Mouse (Mus musculus) ZHBTc4 (cell line): ENCODE results near the gene Ppfibp1.

ENCODE experiments used
- DNase-seq: peaks from one replicate; pipeline ENCODE4 v3.0.0-alpha.2; 2011; ENCODE audit warnings: low read depth, low spot score

Gene Ppfibp1

DNA sequence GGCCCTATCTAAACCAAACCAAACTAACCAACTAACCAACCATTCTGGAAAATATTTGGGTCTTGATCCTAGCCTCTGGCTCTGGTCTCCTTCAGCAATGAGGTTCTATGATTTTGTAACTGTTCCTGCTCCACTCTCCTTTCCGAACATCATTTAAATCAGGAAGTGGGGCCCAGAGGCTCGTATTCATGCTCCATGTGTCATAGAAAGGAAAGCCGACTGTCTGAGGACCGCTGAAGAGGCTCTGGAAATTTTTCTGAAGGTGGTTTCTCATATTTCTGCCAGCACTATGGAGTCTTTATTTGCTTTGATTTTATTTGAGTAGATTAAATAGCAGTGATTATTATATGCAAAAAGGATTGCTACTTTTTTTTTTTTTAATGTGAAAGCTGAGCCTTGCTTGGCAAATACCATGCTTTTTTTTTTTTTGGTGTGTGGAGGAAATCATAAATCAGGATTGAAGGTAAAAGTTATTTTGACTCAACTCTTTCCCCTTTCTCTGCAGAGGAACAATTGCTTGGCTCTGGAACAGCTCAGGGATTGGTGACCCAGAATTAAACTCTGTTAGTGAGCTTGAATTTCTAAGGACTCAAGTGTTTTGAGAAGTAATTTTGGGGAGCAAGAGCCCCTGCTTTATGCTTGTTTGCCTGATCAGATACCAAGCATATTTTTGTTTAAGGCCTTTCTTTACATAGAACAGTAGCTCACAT lies 25.4 kb downstream of the Ppfibp1 start:
- no peak for DNase-seq

DNA sequence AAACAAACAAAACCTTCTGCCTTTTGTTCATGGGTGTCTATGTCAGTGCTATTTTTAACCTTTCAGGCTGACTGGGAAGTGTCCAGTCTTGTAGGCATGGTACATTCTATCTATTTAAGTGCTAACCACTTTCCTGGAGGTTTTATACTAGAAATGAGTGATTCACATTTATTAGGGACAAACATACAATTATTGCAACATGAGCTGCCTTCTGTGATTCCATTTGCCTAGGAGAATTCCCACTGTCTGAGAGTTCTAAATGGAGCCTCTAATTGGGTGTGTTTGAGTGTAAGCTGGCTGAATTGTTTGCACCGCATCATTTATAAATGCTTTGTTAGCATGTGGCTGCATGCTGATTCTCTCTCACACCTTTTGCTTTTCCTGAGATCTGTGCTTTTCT lies 27.5 kb downstream of the Ppfibp1 start:
- no peak for DNase-seq

GRCm38 (mm10) chr6:146917396-146917795 lies 29.1 kb downstream of the Ppfibp1 start:
- no peak for DNase-seq

- DNase-seq, result no peak
These were observed 30.1 kb downstream of the Ppfibp1 start for GRCm38 (mm10) chr6:146918341-146918740.

DNA sequence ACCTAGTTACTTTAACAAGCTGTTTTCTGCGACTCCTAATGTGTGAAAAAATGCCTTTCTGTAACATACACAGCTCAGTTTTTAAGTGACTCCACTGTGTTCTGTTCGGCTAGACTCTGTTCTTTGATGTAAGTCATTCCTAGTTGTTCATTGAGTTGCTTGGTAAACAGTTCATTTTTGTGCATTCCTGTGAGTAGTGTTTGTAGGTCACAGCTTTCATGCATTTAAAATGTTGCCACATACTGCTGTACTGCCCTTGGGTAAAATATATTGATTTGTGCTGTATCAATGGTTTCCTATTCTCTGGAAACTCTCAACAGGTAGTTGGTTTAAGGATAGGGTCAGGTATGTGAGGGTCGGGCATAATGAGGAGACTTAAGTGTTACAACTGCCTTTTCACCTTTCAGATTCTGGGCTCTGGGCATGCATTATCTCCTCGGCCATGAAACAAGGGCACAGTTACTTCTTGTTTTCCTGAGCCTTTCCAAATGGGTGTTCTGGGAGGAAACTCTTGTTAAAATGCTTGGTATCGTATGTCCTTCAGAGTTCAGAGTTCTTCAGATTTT lies 38.2 kb downstream of the Ppfibp1 start:
- no peak for DNase-seq

- no peak for DNase-seq
These were observed 39.8 kb downstream of the Ppfibp1 start for GRCm38 (mm10) chr6:146928108-146928507.

- no peak for DNase-seq
These were observed 40.7 kb downstream of the Ppfibp1 start for GRCm38 (mm10) chr6:146929031-146929430.

DNA sequence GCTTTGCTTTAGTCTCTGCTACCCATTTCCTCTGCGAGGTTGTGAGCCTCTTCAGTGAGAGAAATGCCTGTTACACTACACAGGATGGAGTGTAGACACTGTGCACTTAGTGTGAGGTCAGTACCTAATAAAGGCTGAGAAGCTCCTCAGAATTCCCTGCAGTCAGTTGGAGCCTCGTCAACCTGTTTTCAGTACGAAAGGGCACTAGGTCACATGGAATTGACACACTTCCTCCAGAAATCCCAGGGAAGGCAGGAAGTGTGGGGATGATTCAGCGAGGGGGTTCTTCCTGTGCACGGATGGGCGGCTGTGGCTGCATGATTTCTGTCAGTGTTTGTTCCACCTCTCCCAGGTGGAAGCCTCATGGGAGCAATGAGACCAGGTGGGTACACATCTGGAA lies 44.8 kb downstream of the Ppfibp1 start:
- DNase-seq, result no peak

DNA sequence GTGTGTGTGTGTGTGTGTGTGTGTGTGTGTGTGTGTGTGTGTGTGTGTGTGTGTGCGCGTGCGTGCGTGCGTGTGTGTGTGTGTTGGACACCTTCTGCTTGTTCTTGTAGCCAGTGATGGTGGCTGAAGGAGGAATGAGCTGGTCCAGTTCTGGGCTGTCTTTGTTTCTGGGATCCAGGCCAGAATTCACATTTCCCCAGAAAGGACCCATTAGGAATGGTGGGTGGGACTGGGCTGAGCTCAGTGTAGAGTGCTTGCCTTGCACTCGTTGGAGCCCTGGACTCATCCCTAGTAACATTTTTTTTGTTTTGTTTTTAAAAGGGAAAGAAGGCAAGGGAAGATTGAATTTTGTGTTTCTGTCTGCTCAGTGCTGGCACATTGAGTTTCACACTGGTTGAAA lies 47.7 kb downstream of the Ppfibp1 start:
- DNase-seq, result no peak

- no peak for DNase-seq
These were observed 50.7 kb downstream of the Ppfibp1 start for GRCm38 (mm10) chr6:146939026-146939425.

GRCm38 (mm10) chr6:146941505-146942275 lies 53.4 kb downstream of the Ppfibp1 start:
- DNase-seq, result no peak

DNA sequence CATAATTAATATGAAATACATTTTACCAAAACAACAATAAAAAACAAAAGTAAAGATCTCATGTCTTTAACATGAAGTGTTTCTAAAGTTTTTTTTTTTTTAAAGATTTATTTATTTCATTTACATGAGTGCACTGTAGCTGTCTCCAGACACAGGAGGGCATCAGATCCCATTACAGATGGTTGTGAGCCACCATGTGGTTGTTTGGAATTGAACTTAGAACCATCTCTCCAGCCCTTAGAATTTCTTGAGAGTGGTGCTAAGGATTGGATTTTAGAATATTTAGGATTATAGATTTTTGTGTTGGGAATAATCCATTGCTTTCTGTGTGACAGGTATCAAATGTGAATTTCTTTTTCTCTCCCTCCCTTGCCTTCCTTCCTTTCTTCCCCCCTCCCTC lies 55.7 kb downstream of the Ppfibp1 start:
- DNase-seq, result no peak

- DNase-seq, result no peak
These were observed 56.5 kb downstream of the Ppfibp1 start for GRCm38 (mm10) chr6:146944830-146945229.

DNA sequence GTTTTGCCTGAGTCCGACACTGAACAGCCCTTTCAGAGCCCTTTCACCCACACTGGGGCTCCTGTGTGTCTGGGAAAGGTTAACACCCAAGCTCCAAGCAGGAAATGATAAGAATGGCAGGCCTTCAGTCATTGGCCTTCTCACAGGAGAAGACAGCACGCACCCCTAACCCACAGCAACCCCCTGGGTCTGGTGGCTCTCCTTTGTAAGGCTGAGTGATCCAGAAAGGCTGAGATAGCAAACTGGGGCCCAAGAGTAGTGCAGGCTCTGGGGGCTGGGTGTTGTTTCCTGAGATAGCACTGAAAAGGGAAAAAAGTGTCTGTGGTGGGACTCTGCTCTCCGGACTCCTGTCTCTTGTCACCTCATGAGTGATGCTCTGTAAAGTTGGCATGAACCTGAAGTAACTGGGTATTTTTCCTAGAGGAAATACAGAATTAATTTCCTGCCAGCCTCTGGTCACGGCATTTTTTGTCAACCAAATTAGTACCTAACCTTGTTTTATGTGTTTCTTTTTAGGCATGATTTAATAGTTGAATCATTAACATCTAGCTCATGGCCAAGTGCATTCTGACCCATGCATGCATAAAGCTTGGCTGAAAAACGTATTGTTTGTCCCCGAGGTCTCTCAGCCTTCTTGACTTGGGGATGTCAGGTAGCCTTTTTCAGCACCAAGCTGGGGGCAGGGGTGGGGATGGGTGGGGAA lies 58.2 kb downstream of the Ppfibp1 start:
- DNase-seq, result no peak

DNA sequence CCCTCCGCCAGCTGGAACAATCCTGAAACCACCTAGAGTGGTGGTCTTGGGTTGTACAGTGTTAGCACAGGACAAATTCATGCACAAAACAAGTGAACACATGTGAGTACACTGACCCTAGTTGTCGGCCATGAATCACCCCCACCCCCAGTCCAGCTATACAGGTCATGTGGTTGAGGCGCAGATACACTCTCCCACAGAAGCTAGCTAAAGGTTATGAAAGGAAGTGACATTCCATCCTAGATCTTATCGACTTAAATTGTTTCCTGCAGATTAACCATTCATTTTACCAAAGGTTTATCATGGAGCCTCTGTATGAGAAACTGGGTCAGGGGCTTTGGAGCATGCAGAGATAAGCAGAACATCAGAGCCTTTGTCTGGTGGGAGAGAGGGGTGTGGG lies 58.9 kb downstream of the Ppfibp1 start:
- DNase-seq, result no peak

DNA sequence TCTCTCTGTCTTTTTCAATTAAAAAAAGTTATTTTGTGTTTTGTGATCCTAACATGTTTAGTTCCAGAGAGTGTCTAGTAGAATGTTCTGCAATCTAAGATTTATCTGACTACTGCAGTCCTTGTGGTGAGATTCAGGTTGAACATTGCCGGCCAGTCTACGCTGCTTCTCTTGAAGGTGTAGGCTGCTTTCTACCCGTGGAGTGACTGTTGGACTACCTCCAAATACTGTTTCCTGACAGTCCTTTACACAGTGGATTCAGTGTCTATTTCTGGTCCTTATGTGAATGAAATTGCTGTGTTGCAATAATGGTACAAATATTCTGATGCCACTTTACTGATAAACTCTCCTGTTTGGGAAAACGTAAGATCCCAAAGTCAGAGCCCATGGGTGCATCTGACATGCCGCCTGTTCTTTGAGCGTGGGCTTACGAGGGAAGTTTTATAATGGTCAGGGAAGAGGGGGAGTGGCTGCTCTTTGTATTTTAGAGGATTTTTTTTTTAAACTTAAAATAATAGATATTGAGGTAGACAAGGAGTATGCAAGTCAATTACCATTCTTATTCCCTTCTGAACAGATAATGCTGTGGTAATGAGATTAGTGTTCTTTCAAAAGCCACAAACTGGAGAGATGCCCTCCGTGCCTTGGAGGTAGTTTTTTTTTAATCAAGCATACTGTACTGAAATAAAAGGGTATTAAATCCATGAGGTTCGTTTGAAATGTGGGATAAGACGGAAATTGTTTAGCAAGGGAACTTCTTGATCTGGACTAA lies 61.6 kb downstream of the Ppfibp1 start:
- DNase-seq, result no peak

GRCm38 (mm10) chr6:146950454-146950832 lies 62.2 kb downstream of the Ppfibp1 start:
- DNase-seq, result no peak

DNA sequence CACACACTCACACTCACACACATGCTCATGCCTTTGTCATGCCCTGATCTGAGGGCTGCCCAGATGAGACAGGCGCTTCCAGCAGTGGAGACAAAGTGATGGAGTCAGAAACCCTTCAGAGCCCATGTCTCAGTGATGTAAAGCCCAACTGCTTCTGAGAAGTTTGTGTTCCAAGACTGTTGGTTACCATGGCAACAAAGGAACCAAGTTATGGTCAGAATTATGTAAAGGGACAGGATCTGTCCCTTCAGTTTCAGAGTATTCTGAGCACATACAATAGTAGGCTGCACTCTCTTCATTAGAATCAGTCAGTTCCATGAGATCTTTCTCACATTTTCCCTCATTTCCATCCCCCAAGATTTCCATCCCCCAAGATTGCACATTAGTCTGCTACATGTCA lies 66.0 kb downstream of the Ppfibp1 start, which contains the start of gene 1700034J05Rik:
Gene 1700034J05Rik, minus strand, starts transcription at position 165 of the 400 bp plus-strand sequence.
- no peak for DNase-seq

- DNase-seq, result no peak
These were observed 67.2 kb downstream of the Ppfibp1 start for GRCm38 (mm10) chr6:146955475-146955874.

DNA sequence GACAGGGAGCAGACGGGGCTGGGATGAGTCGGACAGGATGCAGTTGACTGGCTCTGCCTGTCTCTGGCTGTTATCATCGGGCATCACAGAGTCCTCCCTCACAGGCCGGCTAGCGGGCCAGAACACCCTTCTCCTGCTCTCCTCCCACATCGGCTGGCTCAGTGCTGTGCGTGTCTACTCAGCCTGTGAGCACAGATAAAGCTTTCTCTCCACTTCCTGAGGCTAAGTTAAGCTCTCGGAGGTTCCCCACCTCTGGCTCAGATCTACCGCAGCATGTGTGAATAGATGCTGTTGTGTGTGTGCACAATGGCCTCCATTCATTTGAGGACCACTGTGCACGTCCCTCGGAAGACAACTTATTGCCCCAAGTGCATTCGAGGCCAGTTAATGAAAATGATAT lies 67.6 kb downstream of the Ppfibp1 start:
- DNase-seq, result no peak

DNA sequence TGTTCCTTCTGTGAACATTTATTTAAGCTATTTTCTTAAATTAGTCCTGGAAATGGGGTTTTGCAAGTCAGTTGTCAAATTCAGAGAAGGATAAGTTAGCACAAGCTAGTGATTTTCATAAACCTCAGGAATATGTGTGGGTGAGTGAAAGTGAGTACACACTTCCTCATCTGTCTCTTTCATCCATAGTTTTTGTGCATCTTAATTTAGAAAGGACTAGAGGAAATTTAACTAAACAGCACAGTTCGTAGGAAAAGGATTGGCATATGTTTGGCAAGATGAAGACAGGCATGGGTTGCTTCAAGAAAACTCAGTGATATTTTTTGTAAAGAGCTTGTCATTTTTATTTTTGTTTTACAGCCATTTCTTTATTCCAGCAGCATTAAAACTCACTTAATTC lies 68.7 kb downstream of the Ppfibp1 start:
- no peak for DNase-seq
